ENCODE assay signal across 8 mouse cellular contexts in the genomic region with DNA sequence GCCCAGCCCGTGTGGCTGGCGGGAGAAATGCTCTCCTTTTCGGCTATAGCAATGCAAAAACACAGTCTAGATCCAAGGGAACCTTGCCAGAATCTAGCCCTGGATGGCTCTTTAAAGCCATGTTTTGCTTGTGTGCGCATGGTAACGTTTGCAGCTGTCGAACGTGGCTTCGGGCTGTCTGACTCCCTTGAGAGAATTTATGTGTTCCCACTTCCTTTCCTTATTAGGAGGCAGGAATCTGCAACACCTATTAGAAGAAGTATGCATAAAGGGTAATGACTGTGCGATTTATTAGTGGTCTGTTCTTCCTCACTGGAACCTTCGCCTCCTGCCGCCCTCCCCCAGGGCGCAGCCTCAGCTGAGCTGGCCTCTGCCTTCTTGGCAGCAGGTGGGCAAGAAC.
DNase-seq lines count a peak whose midpoint lies in the region; ATAC-seq lines count a peak whose summit lies in the region.

No protein-coding gene starts in this region.

- no peak overlapping the region; the same call in 1 of the 2 replicates for H3K4me2 ChIP-seq in stomach, embryonic 14.5 days (replicated peaks; ENCODE audit: low read depth, low read length)
- no peak overlapping the region for H3K4me2 ChIP-seq in liver, embryonic 11.5 days

- H3K9ac ChIP-seq in stomach, embryonic 14.5 days (replicated peaks; ENCODE audit: low read depth, low read length) = no peak overlapping the region
- H3K9ac ChIP-seq in liver, embryonic 11.5 days (ENCODE audit: low read depth, low read length) = no peak overlapping the region

- H3K27me3 ChIP-seq in embryonic facial prominence, embryonic 10.5 days (replicated peaks; ENCODE audit: low read depth, poor library complexity, severe bottlenecking) = no peaks in the 10 kb centered on the region
- no peaks in the 10 kb centered on the region for H3K27me3 ChIP-seq in stomach, embryonic 14.5 days (ENCODE audit: control insufficient read depth, insufficient read depth, low read length)
- no peaks in the 10 kb centered on the region for H3K27me3 ChIP-seq in liver, embryonic 11.5 days (replicated peaks; ENCODE audit: control insufficient read depth, insufficient read depth, low read length)

- no peaks in the 10 kb centered on the region for H3K36me3 ChIP-seq in embryonic facial prominence, embryonic 10.5 days (replicated peaks)
- H3K36me3 ChIP-seq in stomach, embryonic 14.5 days (ENCODE audit: control insufficient read depth, insufficient read depth, low read length) = no peaks in the 10 kb centered on the region
- H3K36me3 ChIP-seq in liver, embryonic 11.5 days (ENCODE audit: control insufficient read depth, insufficient read depth, low read length) = no peaks in the 10 kb centered on the region

- H3K4me3 ChIP-seq in embryonic facial prominence, embryonic 10.5 days = no peak overlapping the region
- H3K4me3 ChIP-seq in stomach, embryonic 14.5 days (ENCODE audit: low read depth, low read length) = no peak overlapping the region
- no peak overlapping the region for H3K4me3 ChIP-seq in liver, embryonic 11.5 days (ENCODE audit: low read depth, low read length)

- ATAC-seq in hematopoietic stem cell, adult 5-6 weeks (replicated peaks in 1 of 2; ENCODE audit: insufficient read depth in 1 of 2, low FRiP score in 2 of 2, low TSS enrichment in 1 of 2, low read depth in 1 of 2, poor library complexity in 2 of 2, severe bottlenecking in 2 of 2) = peak; percentile 87 to 90
- ATAC-seq in stomach, embryonic 14.5 days (ENCODE audit: insufficient number of reproducible peaks, insufficient read depth, low FRiP score, low read depth) = peak; percentile 81; the same call in 1 of the 2 replicates
- ATAC-seq in liver, embryonic 11.5 days (replicated peaks; ENCODE audit: low FRiP score) = no peak

- peak; percentile 25 for DNase-seq in layer of hippocampus, adult 11-12 months (ENCODE audit: low spot score)
- DNase-seq in layer of hippocampus, postnatal 25 days (ENCODE audit: extremely low spot score in 1 of 2, low spot score in 1 of 2) = no peak
- no peak for DNase-seq in embryonic facial prominence, embryonic 10.5 days (ENCODE audit: low spot score)
- peak; percentile 22 to 50 for DNase-seq in layer of hippocampus, postnatal 14 days (ENCODE audit: low spot score in 2 of 2)
- no peak for DNase-seq in liver, embryonic 11.5 days (ENCODE audit: low spot score)
- no peak for DNase-seq in thymus, postnatal 36 days

- peaks cover 25% of the 10 kb centered on the region for H3K4me1 ChIP-seq in embryonic facial prominence, embryonic 10.5 days
- peaks cover 15% of the 10 kb centered on the region for H3K4me1 ChIP-seq in stomach, embryonic 14.5 days (ENCODE audit: control insufficient read depth, insufficient read depth, low read length)
- no peaks in the 10 kb centered on the region for H3K4me1 ChIP-seq in liver, embryonic 11.5 days (replicated peaks; ENCODE audit: control insufficient read depth, insufficient read depth, low read length)

- WGBS in embryonic facial prominence, embryonic 10.5 days = 53% methylated on average over 12 of the region's 12 CpGs
- 12% methylated on average over 12 of the region's 12 CpGs for WGBS in stomach, embryonic 14.5 days
- WGBS in liver, embryonic 11.5 days = 40% methylated on average over 12 of the region's 12 CpGs

- H3K27ac ChIP-seq in embryonic facial prominence, embryonic 10.5 days (replicated peaks) = peak overlapping the region; percentile 57
- peak overlapping the region; percentile 52 for H3K27ac ChIP-seq in stomach, embryonic 14.5 days (ENCODE audit: low read length)
- no peak overlapping the region for H3K27ac ChIP-seq in liver, embryonic 11.5 days (ENCODE audit: low read depth, low read length)

- peaks cover 5% of the 10 kb centered on the region for H3K9me3 ChIP-seq in embryonic facial prominence, embryonic 10.5 days
- H3K9me3 ChIP-seq in stomach, embryonic 14.5 days (ENCODE audit: control insufficient read depth, low read depth, low read length) = no peaks in the 10 kb centered on the region
- no peaks in the 10 kb centered on the region for H3K9me3 ChIP-seq in liver, embryonic 11.5 days (ENCODE audit: control insufficient read depth, low read length)

Comparison
In these comparisons a context has a peak if more than half of its experiments do, and no peak if none do; other contexts are left out.
1. DNase-seq: peak in layer of hippocampus, adult 11-12 months (single experiment) and layer of hippocampus, postnatal 14 days (2 of 2); none in layer of hippocampus, postnatal 25 days (0 of 2), embryonic facial prominence, embryonic 10.5 days (single experiment), liver, embryonic 11.5 days (single experiment) and thymus, postnatal 36 days (0 of 2).